Mouse (Mus musculus) ES-E14 (cell line): Measurements from ENCODE around the gene Nacad. TPM values are rescaled to one million over a fixed set of nuclear protein-coding genes. Genes with fewer than 3 reads are reported as not detected.
A peak's percentile ranks its signal among the peaks of the same experiment; 100 is the strongest.

Experiments
- DNase-seq: peaks from one replicate; pipeline ENCODE4 v3.0.0-alpha.2; 2013; ENCODE audit warnings: low read depth, low spot score
- H3K27ac ChIP-seq: 2 replicates; pipeline ENCODE4 v1.5.1; 2012; ENCODE audit warnings: low read depth, mild to moderate bottlenecking, low read length, moderate library complexity, mixed read lengths; ENCODE audit not compliant: poor library complexity, insufficient read depth, severe bottlenecking
- H3K36me3 ChIP-seq: 2 replicates; pipeline ENCODE4 v1.6.1; 2012; ENCODE audit warnings: mild to moderate bottlenecking, low read length, moderate library complexity, mixed read lengths; ENCODE audit not compliant: control insufficient read depth, poor library complexity, insufficient read depth, severe bottlenecking
- H3K4me1 ChIP-seq, 2 experiments: fragments of 150-350 bp in 1 of 2; sonication (generic) in 1 of 2; 2 replicates each; pipeline ENCODE4 v1.6.1; 2012; ENCODE audit warnings: low read length in 2 of 2, mild to moderate bottlenecking in 1 of 2, mixed read lengths in 1 of 2; ENCODE audit not compliant: control insufficient read depth in 2 of 2, insufficient read depth in 2 of 2, poor library complexity in 1 of 2
- H3K4me3 ChIP-seq, 2 experiments: fragments of 150-350 bp in 1 of 2; sonication (generic) in 1 of 2; 2 replicates each; pipeline ENCODE4 v1.5.1; 2012; ENCODE audit warnings: low read length in 2 of 2, low read depth in 1 of 2, mild to moderate bottlenecking in 1 of 2, mixed read lengths in 1 of 2; ENCODE audit not compliant: insufficient read depth in 1 of 2, poor library complexity in 1 of 2, severe bottlenecking in 1 of 2
- H3K9ac ChIP-seq: 2 replicates; pipeline ENCODE4 v1.6.1; 2012; ENCODE audit warnings: low read depth, mild to moderate bottlenecking, low read length, mixed read lengths; ENCODE audit not compliant: poor library complexity, insufficient read depth, severe bottlenecking
- H3K9me3 ChIP-seq: fragments of 150-350 bp; sonication (generic); 2 replicates; pipeline ENCODE4 v1.6.1; 2012; ENCODE audit warnings: low read depth, mild to moderate bottlenecking, low read length; ENCODE audit not compliant: control insufficient read depth, insufficient read depth
- CHD2 ChIP-seq: IDR thresholded peaks from 2 replicates; pipeline ENCODE4 v1.6.1; 2014; ENCODE audit warnings: mild to moderate bottlenecking, low read depth, low read length, inconsistent platforms
- HCFC1 ChIP-seq: IDR thresholded peaks from 2 replicates; pipeline ENCODE4 v1.6.1; 2012; ENCODE audit warnings: low read length, inconsistent platforms, borderline replicate concordance; ENCODE audit not compliant: insufficient read depth
- MAFK ChIP-seq: IDR thresholded peaks from 2 replicates; pipeline ENCODE4 v1.6.1; 2014; ENCODE audit warnings: mild to moderate bottlenecking, low read depth, low read length, inconsistent platforms; ENCODE audit not compliant: insufficient read depth
- ZC3H11A ChIP-seq: IDR thresholded peaks from 2 replicates; pipeline ENCODE4 v1.6.1; 2012; ENCODE audit warnings: low read depth, mild to moderate bottlenecking, inconsistent platforms, low read length, borderline replicate concordance
- ZNF384 ChIP-seq: IDR thresholded peaks from 2 replicates; pipeline ENCODE4 v1.6.1; 2012; ENCODE audit warnings: low read depth, low read length, inconsistent platforms
- in situ Hi-C, 2 experiments: fragments of 600-800 bp; cut with MboI; formaldehyde crosslinking; loops; one replicate each; pipeline ENCODE4 v1.15.1; 2025; ENCODE audit warnings: low sequenced_read_pairs in 2 of 2, inconsistent platforms in 1 of 2; ENCODE audit not compliant: unreplicated experiment in 2 of 2
- total RNA-seq: library from RNA; depleted of rRNA; stranded (reverse); fragments of 300-350 nt; gene quantifications from 2 replicates; pipeline ENCODE4 v1.2.3, GENCODE M21; 2012

Nacad gene
- total RNA-seq, 1 experiment = 1.4 TPM

GRCm38 (mm10) chr11:6625478-6626387 is 19.9 kb upstream of the Nacad start, which contains the start of gene Tbrg4:
TSS of gene Tbrg4 (minus strand) at chr11:6626067.
- Histone ChIP-seq H3K4me1 (peaks cover 2 to 3% of the 10 kb centered on the region in 2 experiments; a peak in 1 of 4 replicates), H3K9me3 (no peaks in the 10 kb centered on the region), H3K4me3 (peak within 1 kb of the TSS; percentile 86), H3K27ac (peak within 1 kb of the TSS; percentile 96), H3K9ac (peak within 1 kb of the TSS; percentile 99), H3K36me3 (peaks cover 37% of the 10 kb centered on the region)
- peak; percentile 84 for TF ChIP-seq HCFC1
- TF ChIP-seq MAFK = no peak
- peak; percentile 87 for TF ChIP-seq ZNF384
- peak; percentile 90 for DNase-seq
- in situ Hi-C loops = no loop called here

DNA sequence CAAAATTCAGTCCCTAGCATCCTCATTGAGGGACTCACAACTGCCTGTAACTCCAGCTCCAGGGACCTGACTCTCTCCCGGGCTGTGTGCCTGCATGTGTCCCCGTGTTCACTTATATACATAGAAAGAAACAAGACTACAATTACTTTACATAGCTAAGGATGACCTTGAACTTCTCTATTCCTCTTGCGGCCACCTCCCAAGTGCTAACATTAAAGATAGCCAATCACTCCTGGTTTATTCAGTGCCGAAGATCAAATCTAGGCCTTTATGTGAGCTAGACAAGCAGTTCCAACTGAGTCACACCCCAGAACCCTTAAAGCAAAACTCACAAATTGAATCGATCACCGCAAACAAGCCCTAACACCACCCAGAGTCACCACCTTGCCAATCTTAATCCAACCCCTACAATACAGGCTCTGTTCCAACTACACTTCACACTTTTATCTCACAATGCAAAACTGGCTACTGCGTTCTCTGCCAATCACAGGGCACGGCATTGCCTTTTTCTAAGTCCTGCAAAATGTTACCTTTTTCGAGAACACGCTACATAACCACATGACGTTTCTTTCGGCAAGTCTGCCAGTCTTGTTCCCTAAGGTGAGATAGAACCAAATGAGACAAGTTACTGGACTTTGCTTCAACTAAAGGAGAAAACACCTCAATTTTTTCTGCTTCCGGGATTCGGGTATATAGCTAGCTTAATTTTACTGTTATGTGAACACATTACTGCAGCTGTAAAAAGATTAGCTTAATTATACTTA is 18.9 kb upstream of the Nacad start:
- in situ Hi-C loops = no loop called here
- Histone ChIP-seq H3K4me1 (peaks cover 3 to 5% of the 10 kb centered on the region in 2 experiments; a peak in 1 of 4 replicates), H3K9me3 (no peaks in the 10 kb centered on the region), H3K27ac (peak overlapping the region; percentile 96; the same call in 1 of the 2 replicates), H3K4me3 (peak overlapping the region; percentile 86), H3K36me3 (peaks cover 46% of the 10 kb centered on the region), H3K9ac (peak overlapping the region; percentile 99)
- no peak for DNase-seq
- TF ChIP-seq ZC3H11A (no peak), MAFK (no peak), HCFC1 (no peak), ZNF384 (no peak), CHD2 (no peak)

GRCm38 (mm10) chr11:6623704-6624103 is 17.9 kb upstream of the Nacad start:
- Histone ChIP-seq H3K4me3 (peak overlapping the region; percentile 86), H3K36me3 (peaks cover 57% of the 10 kb centered on the region), H3K9me3 (no peaks in the 10 kb centered on the region), H3K9ac (peak overlapping the region; percentile 99; the same call in 1 of the 2 replicates), H3K27ac (no peak overlapping the region; the same call in 1 of the 2 replicates), H3K4me1 (peaks cover 2 to 3% of the 10 kb centered on the region in 2 experiments; a peak in 1 of 4 replicates)
- in situ Hi-C loops = no loop called here
- TF ChIP-seq CHD2 (no peak), ZNF384 (no peak), MAFK (no peak), ZC3H11A (no peak), HCFC1 (no peak)
- DNase-seq = no peak

DNA sequence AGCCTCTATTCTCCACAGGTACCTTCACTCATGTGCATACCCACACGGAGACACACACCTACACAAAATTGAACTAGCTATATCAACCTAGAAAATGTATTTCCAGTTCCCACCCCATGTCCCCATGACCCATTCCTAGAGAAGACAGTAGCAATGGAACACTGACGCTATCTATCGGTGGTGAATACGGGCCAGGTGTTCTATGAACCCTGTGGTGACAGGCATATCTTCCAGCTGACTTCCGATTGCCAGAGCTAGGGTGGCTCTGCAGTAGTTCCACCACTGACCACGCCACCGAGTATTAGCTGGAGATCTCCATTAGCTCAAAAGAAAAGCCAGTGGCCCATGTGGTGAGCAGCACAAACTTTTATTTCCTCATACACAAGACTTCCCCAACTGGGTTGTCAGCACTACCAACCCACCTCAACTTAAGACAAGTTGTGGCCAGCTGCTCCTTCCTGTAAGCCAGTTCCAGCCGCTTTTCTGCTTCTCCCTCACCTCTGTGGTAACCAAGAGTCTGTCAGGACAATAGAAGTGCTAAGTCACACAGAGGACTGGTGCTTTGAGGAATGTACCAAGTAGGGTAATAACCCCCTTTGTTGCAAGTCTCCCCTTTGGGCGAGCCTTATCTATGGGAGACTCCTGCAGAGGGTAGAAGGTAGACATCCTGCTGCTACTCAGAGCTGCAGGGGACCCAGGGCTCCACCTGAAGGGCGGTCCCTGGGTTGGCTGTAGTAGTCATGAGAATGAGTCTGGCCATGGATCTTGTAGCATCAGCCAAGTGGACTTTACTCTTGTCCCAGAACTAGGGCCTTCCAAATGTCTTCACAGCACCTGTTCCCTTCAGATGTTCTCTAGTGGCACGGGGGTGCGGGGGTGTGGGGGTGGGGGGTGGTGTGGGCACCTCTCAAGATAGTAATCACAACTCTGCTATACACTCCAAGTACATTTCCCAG is 9.7 kb upstream of the Nacad start:
- TF ChIP-seq CHD2 (no peak), MAFK (peak; percentile 75)
- H3K27ac ChIP-seq = no peak overlapping the region
- H3K4me1 ChIP-seq = peaks cover 0 to 4% of the 10 kb centered on the region in 2 experiments; a peak in 1 of 4 replicates
- no peak overlapping the region for H3K4me3 ChIP-seq
- peaks cover 64% of the 10 kb centered on the region for H3K36me3 ChIP-seq
- H3K9ac ChIP-seq = no peak overlapping the region
- in situ Hi-C loops = no loop called here
- no peak for DNase-seq
- H3K9me3 ChIP-seq = no peaks in the 10 kb centered on the region
